In genomic region chr8:113465156-113465555, GRCm38 (mm10) we compare ENCODE assay signal across 21 mouse cellular contexts.
DNase-seq lines count a peak whose midpoint lies in the region; ATAC-seq lines count a peak whose summit lies in the region.
"Had no signal": no experiment of that assay in that cellular context is flagged by ENCODE, and none has a peak within 500 bp of the region (broad histone marks: within the 10 kb centered on the region; RNA-seq: fewer than 3 reads in every experiment).

No protein-coding gene starts in this region.

- no peak overlapping the region for H3K9ac ChIP-seq in hindbrain, embryonic 12.5 days
- H3K9ac ChIP-seq: heart, embryonic 15.5 days; limb, embryonic 15.5 days; neural tube, embryonic 12.5 days had no signal

- peaks cover 5% of the 10 kb centered on the region; the same call in 1 of the 2 replicates for H3K4me1 ChIP-seq in hindbrain, embryonic 10.5 days (replicated peaks)
- no peaks in the 10 kb centered on the region; the same call in 1 of the 2 replicates for H3K4me1 ChIP-seq in hindbrain, embryonic 12.5 days
- H3K4me1 ChIP-seq: heart, embryonic 15.5 days; limb, embryonic 15.5 days; neural tube, embryonic 12.5 days had no signal

- no peak overlapping the region for H3K4me2 ChIP-seq in hindbrain, embryonic 12.5 days (replicated peaks)
- H3K4me2 ChIP-seq: heart, embryonic 15.5 days; limb, embryonic 15.5 days; neural tube, embryonic 12.5 days had no signal

- no peaks in the 10 kb centered on the region for H3K9me3 ChIP-seq in hindbrain, embryonic 10.5 days
- H3K9me3 ChIP-seq in hindbrain, embryonic 12.5 days (replicated peaks) = no peaks in the 10 kb centered on the region
- H3K9me3 ChIP-seq: heart, embryonic 15.5 days; limb, embryonic 15.5 days; neural tube, embryonic 12.5 days had no signal

- no peak for ATAC-seq in hindbrain, embryonic 12.5 days (ENCODE audit: low FRiP score)
- ATAC-seq: CD4-positive, CD25-positive, alpha-beta regulatory T cell, adult 4 months; intestine, postnatal 0 days had no signal

- no peak overlapping the region for H3K27ac ChIP-seq in hindbrain, embryonic 10.5 days
- H3K27ac ChIP-seq in hindbrain, embryonic 12.5 days = no peak overlapping the region
- H3K27ac ChIP-seq: heart, adult 2 months; heart, embryonic 15.5 days; kidney, postnatal 0 days; limb, embryonic 15.5 days; neural tube, embryonic 12.5 days had no signal

- 78% methylated on average over 11 of the region's 11 CpGs for WGBS in hindbrain, embryonic 10.5 days
- WGBS in hindbrain, embryonic 12.5 days = 72% methylated on average over 11 of the region's 11 CpGs

- peak; percentile 6 to 16 for DNase-seq in cerebellum, postnatal 10 days
- DNase-seq in cerebellum, adult 9-11 months = no peak
- DNase-seq in hindbrain, embryonic 10.5 days (ENCODE audit: low spot score) = peak; percentile 5
- peak; percentile 7 for DNase-seq in right cerebral cortex, adult 2 months (ENCODE audit: low spot score in 2 of 2)
- no peak for DNase-seq in right cerebral cortex, postnatal 4 days
- DNase-seq in telencephalon, adult 2 months (ENCODE audit: low read depth, low spot score) = peak; percentile 55
- no peak for DNase-seq in gastrocnemius, postnatal 10 days
- DNase-seq: adrenal gland, adult 2 months; cerebellum, adult 11 months; gastrocnemius, postnatal 14 days; heart, adult 2 months; lung, postnatal 10 days; thymus, adult 18-20 months had no signal

- no peaks in the 10 kb centered on the region for H3K27me3 ChIP-seq in hindbrain, embryonic 10.5 days (ENCODE audit: insufficient read depth, poor library complexity, severe bottlenecking)
- no peaks in the 10 kb centered on the region for H3K27me3 ChIP-seq in hindbrain, embryonic 12.5 days
- H3K27me3 ChIP-seq: heart, embryonic 15.5 days; limb, embryonic 15.5 days; neural tube, embryonic 12.5 days had no signal

- H3K36me3 ChIP-seq in hindbrain, embryonic 10.5 days = no peaks in the 10 kb centered on the region
- H3K36me3 ChIP-seq in hindbrain, embryonic 12.5 days = no peaks in the 10 kb centered on the region
- H3K36me3 ChIP-seq: G1E; heart, embryonic 15.5 days; limb, embryonic 15.5 days; neural tube, embryonic 12.5 days had no signal

- no peak overlapping the region for H3K4me3 ChIP-seq in hindbrain, embryonic 10.5 days
- H3K4me3 ChIP-seq in hindbrain, embryonic 12.5 days = no peak overlapping the region
- H3K4me3 ChIP-seq: heart, adult 2 months; heart, embryonic 15.5 days; limb, embryonic 15.5 days; neural tube, embryonic 12.5 days had no signal

Comparison
In these comparisons a context has a peak if more than half of its experiments do, and no peak if none do; other contexts are left out.
1. DNase-seq: peak in cerebellum, postnatal 10 days (2 of 2), hindbrain, embryonic 10.5 days (single experiment), right cerebral cortex, adult 2 months (2 of 2) and telencephalon, adult 2 months (single experiment); none in cerebellum, adult 9-11 months (single experiment), right cerebral cortex, postnatal 4 days (single experiment) and gastrocnemius, postnatal 10 days (single experiment).